Mouse (Mus musculus) embryonic fibroblast, embryonic 13.5 days (primary cell): Measurements from ENCODE around the gene Slc9a3. TPM values are rescaled to one million over a fixed set of nuclear protein-coding genes. Genes with fewer than 3 reads are reported as not detected.

Experiments used
- H3K27ac ChIP-seq: 2 replicates; pipeline ENCODE4 v1.5.1; 2012; ENCODE audit warnings: low read length, control low read depth, inconsistent platforms; ENCODE audit not compliant: insufficient read depth
- H3K4me1 ChIP-seq: 2 replicates; pipeline ENCODE4 v1.6.1; 2011; ENCODE audit warnings: low read length; ENCODE audit not compliant: control insufficient read depth, insufficient read depth
- H3K4me3 ChIP-seq: 2 replicates; pipeline ENCODE4 v1.5.1; 2011; ENCODE audit warnings: mild to moderate bottlenecking, control low read depth, low read length; ENCODE audit not compliant: insufficient read depth
- CTCF ChIP-seq: IDR thresholded peaks from 2 replicates; pipeline ENCODE4 v1.5.1; 2011; ENCODE audit warnings: mild to moderate bottlenecking, control low read depth, low read length, moderate library complexity, borderline replicate concordance; ENCODE audit not compliant: insufficient read depth
- POLR2A ChIP-seq: IDR thresholded peaks from 2 replicates; pipeline ENCODE4 v1.6.1; 2011; ENCODE audit warnings: low read depth, mild to moderate bottlenecking, control low read depth, low read length, moderate library complexity
- polyA plus RNA-seq: library from polyadenylated mRNA; stranded (reverse); fragments of >200 nt; gene quantifications from 2 replicates; pipeline ENCODE4 v1.2.4, GENCODE M21; 2011; ENCODE audit warnings: low read depth; ENCODE audit not compliant: missing spikeins, insufficient read length

Slc9a3 gene
- polyA plus RNA-seq, 1 experiment, result not detected

DNA sequence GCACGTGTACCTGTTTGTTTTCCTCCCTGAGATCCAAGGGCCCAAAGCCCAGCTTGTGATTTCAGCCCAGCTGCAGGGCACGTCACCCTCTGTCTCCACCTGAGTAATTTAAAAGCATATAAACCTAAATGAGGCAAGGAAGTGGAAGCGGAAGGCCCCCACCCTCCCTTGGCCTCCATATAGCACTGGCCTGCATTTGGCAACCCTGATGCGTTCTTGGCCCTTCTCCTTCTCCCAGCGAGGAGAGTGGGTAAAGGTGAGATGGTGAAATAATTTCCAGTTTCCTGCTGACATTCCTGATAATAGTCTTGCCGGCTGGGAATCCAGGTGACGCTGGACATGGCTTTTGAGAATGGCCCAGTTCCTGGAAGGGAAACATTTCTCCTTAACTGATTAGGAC is 16.8 kb upstream of the Slc9a3 start:
- Histone ChIP-seq H3K4me1 (no peaks in the 10 kb centered on the region), H3K27ac (no peak overlapping the region), H3K4me3 (no peak overlapping the region)
- TF ChIP-seq CTCF, result no peak
- no peak for TF ChIP-seq POLR2A

DNA sequence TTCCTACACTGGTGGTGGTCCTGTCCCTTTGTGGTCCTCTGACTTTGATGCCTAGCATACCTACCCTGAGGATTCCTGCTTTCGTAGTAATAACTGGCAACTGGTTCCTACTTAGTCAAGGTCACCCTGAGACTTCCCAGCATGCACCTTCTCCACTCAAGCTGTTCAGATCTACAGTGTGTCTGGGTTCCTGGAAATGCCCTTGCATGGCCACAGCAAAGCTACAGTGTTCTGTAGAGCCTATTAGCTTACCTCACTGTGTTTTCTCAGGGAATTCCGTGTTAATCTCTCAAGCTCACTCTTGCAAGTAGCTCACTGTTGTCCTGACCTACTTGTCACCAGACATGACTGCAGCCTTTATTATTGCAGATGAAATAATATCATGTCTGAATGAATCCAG is 13.8 kb upstream of the Slc9a3 start:
- no peak overlapping the region for H3K27ac ChIP-seq
- TF ChIP-seq POLR2A, result no peak
- no peak for TF ChIP-seq CTCF

DNA sequence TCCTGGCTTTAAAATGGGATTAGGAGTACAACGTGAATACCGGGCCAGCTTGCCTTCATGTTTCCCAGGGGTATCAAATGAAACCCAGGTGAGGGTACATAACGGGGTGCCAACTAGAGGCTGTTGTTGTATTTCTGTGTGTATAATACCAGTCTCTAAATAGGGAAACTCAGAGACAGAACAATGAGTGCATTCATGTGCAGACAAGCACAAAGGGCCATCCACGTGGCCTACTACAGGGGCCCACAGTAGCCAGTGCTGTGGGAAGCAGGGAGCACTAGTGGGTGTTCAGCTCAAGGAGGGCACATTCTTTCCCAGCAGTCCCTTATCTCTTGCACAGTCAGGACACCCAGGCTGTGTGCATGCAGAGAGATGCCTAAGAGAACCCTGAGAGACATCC is 8.7 kb upstream of the Slc9a3 start:
- Histone ChIP-seq H3K27ac (no peak overlapping the region), H3K4me3 (no peak overlapping the region), H3K4me1 (no peaks in the 10 kb centered on the region)
- TF ChIP-seq CTCF, result no peak
- TF ChIP-seq POLR2A, result no peak

More for the DNA sequence above, 13.8 kb upstream of the Slc9a3 start:
- Histone ChIP-seq H3K4me3 (no peak overlapping the region), H3K4me1 (no peaks in the 10 kb centered on the region)

DNA sequence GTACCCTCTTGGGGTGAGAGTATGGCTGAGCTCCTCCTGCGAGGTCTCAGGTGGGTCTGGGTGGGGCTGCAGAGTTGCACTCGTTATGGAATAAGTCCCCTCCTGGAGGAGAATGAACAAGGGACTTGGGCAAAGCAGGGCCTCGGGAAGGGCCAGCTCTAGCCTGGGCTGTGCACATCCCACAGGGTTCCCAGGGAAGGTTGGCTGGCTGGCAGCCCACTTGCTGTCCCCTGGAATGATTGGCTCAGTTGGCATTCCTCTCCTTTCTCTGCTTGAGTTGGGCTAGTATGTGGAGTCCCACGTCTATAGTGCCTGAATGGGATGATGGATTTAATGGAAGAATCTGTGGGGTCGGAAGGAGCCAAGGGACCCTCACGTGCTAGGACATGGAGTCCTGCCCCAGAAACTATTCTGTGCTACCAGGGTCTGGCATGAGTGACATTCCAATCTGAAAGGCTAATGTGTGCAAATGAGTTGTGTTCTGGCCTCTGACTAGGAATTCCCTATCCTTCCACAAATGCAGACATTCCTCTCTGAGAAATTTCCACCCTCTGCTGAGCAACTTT is 7.5 kb upstream of the Slc9a3 start:
- TF ChIP-seq CTCF, result no peak
- TF ChIP-seq POLR2A, result no peak
- Histone ChIP-seq H3K4me3 (no peak overlapping the region), H3K27ac (no peak overlapping the region), H3K4me1 (no peaks in the 10 kb centered on the region)

DNA sequence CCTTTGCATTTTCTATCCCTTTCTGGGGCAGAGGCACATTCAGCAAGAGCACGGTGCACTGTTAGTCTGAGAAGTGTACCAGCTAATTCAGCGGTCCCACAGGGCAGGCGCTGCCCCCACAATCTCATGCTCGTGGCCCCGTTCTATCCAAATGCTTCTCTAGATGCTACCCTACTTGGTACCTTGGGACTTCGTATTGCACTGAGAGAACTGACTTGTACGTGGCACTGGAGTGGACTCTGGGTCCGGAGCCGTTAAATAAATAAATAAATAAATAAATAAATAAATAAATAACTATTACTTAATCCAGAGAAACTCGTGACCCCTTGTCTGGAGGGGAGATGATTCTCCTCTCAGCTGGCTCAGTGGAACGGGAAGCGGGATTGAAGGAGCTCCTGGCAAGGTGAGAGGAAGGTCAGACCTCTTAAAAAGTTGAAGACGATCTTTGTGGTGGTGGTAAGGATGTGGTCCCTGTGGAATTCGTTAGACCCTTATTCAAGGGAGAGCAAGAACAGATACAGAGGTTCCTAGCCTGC is 606 bp downstream of the Slc9a3 start:
- no peak overlapping the region for H3K4me3 ChIP-seq
- H3K4me1 ChIP-seq, result no peaks in the 10 kb centered on the region
- TF ChIP-seq CTCF (no peak), POLR2A (no peak)
- H3K27ac ChIP-seq, result no peak overlapping the region

DNA sequence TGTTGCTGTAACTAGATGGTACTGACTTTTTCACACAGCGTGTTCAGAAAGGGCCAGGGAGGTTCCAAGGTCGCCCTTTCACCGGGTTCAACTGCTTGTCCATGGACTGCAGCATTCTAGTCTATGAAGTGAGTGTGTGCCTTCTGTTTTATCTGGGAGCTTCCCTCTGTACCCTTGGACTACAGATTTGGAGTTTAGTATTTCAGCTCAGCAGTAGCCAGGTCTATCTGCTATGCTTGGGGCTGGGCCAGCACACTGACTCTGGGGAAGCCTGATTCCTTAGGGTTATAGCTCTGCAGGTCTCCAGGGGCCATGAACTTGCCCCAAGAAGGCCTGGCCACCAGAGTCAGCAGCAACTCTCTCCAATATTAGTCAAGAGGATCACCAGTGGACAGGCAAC is 1.4 kb downstream of the Slc9a3 start:
- Histone ChIP-seq H3K27ac (no peak overlapping the region), H3K4me3 (no peak overlapping the region), H3K4me1 (no peaks in the 10 kb centered on the region)
- TF ChIP-seq CTCF, result no peak

DNA sequence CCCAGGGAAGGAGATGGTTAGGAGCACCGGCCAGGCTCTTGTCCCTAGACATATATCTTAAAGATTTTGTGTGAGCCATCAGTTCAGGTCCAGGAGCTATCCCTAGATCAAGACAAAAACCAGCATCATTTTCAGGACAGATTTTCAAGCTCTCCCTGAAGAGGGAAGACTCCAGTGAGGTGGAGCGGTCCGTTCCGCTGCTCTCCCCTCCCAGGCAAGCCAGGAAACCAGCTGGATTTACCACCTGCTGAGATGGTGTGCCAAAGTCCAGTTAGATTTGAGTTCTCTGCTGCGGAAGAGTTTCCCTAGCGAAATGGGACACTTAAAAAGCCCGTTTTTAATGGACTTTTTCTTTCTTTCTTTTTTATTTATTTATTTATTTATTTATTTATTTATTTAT is 6.3 kb downstream of the Slc9a3 start:
- no peak overlapping the region for H3K4me3 ChIP-seq
- TF ChIP-seq POLR2A, result no peak
- TF ChIP-seq CTCF, result no peak
- no peaks in the 10 kb centered on the region for H3K4me1 ChIP-seq
- no peak overlapping the region for H3K27ac ChIP-seq

DNA sequence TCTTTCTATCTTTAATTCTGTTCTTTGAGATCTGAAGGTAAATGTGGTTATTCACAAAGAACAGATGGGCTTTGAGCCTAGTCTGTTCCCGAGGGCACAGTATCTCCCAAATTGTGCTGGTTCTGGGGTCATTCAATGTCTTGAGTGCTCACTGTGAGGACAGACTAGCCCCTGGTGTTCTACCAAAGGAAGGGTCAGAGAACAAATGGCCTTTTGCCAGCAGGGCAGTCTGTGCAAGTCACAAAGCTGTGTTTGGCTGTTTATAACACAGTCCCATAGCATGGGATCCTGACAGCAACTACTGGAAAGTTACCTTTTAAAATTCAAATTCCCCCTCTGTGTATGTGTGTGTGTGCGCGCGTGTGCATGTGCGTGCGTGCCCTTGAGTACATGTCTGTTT is 8.7 kb downstream of the Slc9a3 start:
- TF ChIP-seq CTCF (no peak), POLR2A (no peak)
- no peaks in the 10 kb centered on the region for H3K4me1 ChIP-seq
- H3K27ac ChIP-seq, result no peak overlapping the region
- H3K4me3 ChIP-seq, result no peak overlapping the region

DNA sequence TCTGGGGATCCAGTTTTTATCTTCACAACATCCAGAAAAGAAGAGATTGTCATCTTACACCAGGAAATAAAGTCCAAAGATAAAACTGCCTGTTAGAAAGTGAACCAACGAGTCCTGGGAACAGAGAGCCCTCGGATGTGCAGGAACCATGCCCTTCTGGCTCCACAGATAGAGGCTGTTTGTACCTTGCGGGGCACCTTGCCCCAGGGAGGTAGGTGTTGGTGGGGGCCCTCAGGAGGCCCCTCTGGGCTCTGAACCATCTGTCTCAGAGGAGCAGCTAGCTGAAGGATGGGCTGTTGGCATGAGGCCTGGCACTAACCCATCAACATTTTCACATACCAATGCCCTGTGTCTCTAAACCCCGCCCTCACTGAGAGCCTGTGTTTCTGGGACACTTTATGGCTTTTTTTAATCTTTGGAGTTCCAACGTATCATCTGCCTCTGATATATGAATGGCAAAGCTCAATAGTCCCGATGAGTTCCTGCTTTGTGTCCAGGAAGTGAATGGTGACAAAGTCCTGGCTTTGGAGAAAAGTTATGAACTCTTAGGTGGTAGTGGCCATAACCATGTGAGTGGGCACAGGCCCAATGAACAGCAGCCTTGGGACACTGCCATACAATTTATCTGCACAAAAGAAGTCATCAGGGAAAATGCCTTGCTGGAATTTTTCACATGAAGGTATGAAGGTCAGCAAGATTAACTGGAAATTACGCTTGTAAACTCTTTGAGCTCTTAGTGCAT is 17.8 kb downstream of the Slc9a3 start:
- no peak overlapping the region for H3K27ac ChIP-seq
- no peaks in the 10 kb centered on the region for H3K4me1 ChIP-seq
- H3K4me3 ChIP-seq, result no peak overlapping the region
- TF ChIP-seq POLR2A (no peak), CTCF (no peak)

DNA sequence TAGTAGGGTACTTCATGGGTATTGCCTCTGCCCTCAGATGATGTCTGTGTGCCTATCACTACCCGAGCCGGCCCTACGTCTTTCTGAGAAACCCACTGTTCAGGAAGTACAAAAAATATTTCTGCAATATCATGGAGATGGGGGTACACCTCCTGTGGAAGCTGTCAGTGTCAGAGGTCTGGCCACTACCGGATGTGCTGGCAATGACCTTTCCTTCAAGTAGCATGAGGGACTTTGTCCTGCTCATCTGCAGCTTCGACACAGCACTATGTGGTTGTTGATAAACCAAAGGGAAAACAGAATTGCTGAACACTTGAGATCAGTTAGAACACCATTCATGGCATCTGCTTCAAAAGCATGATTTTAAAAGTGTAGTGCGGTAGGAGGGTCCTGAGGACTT is 19.5 kb downstream of the Slc9a3 start:
- H3K4me3 ChIP-seq, result no peak overlapping the region
- no peak overlapping the region for H3K27ac ChIP-seq
- TF ChIP-seq POLR2A (no peak), CTCF (no peak)
- H3K4me1 ChIP-seq, result no peaks in the 10 kb centered on the region
